Mouse (Mus musculus) bone marrow macrophage, adult 2 months (primary cell): ENCODE data around the gene Mertk.

Source experiments
- CTCF ChIP-seq: IDR thresholded peaks from 2 replicates; pipeline ENCODE4 v1.5.1; 2012; ENCODE audit warnings: low read depth, mild to moderate bottlenecking, low read length, moderate library complexity
- POLR2A ChIP-seq: IDR thresholded peaks from 2 replicates; pipeline ENCODE4 v1.6.1; 2012; ENCODE audit warnings: mild to moderate bottlenecking, low read depth, low read length, borderline replicate concordance

GRCm38 (mm10) chr2:128823893-128824292 lies 125.1 kb downstream of the Mertk start:
- TF ChIP-seq CTCF (no peak), POLR2A (no peak)
